Mouse (Mus musculus) ES-Bruce4 (cell line): ENCODE results near the gene Tubgcp2.

Experiments
- CTCF ChIP-seq: IDR thresholded peaks from one replicate; pipeline ENCODE4 v1.8.1; 2011; ENCODE audit warnings: low read depth, low read length
- EP300 ChIP-seq: IDR thresholded peaks from 2 replicates; pipeline ENCODE4 v1.6.1; 2011; ENCODE audit warnings: low read depth, low read length; ENCODE audit not compliant: insufficient read depth
- POLR2A ChIP-seq: IDR thresholded peaks from one replicate; pipeline ENCODE4 v1.8.1; 2011; ENCODE audit warnings: low read length; ENCODE audit not compliant: insufficient read depth

- TF ChIP-seq POLR2A, result no peak
- no peak for TF ChIP-seq CTCF
- no peak for TF ChIP-seq EP300
These were observed 4.7 kb downstream of the Tubgcp2 start for GRCm38 (mm10) chr7:140031771-140032170.
